Mouse (Mus musculus) frontal cortex, postnatal 25 days (tissue): Measurements from ENCODE around the gene Cdc42bpg.
A peak's percentile ranks its signal among the peaks of the same experiment; 100 is the strongest.
"Not testable (repeated sequence)": the region's sequence is repeated elsewhere in the genome, so short reads cannot be mapped to it uniquely, and the experiment has no call there.

Source experiments
- DNase-seq, 2 experiments: peaks; one replicate each; pipeline ENCODE4 v3.0.0; 2022; ENCODE audit warnings: low spot score in 2 of 2

Cdc42bpg gene

DNA sequence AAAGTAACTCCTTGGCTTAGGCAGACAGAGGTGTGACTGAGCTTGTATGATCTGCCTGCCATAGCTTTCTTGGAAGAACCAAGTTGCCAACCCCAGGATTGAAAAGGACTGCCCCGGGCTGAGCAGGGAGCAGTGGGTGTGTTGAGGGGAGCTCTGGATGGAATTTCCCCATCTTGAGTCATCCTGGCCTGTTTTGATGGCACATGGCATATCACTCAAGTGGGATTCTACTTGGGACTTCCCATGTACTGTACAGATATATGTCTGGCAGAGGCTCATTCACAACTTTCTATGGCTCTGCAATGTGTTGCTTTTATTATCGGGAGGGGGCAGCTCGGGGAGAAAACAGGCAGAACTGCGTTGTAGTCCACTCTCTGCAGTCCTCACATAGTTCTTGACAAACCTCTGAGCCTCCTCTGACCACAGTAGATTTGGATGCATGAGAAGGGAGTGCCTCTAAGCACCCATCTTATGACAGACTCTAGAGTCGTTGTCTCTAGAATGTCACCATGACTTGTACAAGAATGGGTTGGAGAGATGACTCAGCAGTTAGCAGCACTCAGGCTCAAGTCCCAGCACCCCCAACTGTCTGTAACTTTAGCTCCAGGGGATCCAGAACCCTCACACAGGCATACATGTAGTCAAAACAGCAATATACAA lies 9.6 kb upstream of the Cdc42bpg start:
- no peak for DNase-seq

DNA sequence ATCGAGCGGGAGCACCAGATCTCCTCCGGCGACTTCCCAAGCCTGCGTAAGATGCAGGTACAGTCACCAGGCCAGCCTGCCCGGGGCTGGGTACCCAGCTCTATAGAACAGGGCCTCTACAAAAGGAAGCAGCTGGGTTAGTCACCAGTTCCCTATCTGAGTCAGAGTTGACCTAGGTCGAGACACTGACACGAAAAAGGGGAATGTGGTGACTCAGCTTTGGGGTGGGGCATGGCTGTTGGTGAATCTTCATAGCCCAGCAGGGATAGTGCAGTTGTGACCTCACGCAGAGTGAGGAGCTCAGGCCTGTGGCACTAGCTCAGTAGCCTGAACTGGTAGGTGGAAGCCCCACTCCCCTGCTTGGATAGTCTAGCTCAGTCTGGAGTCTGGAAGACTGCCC lies 8.6 kb upstream of the Cdc42bpg start:
- DNase-seq, result no peak

DNA sequence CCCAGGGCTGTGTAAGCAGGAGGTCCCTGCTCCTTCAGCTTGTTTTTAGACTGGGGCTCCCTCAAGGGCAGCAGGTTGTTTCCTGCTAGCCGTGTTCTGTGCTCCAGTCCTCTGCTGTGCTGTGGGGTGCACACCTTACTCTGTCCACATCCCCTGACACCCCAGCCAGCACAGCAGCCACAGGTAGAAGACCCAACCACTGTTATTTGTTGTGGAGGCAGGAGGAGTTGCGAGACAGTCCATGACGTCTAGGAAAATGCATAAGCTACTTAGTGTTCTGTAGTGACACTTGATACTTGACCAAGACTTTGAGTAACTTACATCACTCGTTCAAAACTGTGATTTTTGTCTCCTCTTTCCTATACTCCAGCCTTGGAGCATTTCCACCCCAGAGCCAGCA lies 7.3 kb upstream of the Cdc42bpg start:
- no peak for DNase-seq

DNA sequence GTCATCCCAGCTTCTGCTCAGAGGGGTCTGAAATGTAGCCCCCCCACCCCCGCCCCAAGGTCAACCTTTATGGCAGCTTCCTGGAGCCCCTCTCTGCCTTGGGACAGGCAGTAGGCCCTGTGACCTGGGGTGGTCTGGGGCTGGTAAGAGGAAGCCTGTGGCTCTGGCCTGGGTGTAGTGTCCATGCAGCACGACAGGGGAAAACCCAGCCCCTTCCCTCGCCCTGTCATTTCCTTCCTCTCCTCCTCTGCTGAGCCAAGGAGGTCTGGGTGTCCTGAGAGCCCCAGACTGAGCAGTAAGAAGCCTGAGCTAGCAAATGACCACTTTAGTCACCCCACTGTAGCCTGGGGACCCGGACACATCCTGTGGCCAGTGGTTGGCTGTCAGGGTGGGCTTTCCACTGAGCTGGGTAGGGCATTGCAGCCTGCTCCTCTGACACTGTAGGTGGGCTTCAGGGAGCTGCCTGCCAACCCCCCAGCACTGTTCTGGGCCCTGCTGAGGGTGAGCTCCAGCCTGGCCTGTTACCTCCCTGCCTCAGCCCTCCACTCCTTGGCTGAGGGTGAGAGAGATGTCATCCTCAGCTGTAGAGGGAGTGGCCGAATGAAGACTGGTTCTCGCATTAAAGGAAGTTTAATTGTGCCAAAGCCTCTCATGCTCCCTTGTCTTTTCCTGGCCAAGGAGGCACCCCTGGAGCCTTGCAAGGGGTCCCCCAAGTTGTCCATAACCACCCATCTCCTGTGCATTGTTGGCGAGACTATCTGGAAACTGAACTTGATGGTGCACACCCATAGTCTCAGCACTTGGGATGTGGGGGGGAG lies 6.6 kb upstream of the Cdc42bpg start:
- no peak for DNase-seq

DNA sequence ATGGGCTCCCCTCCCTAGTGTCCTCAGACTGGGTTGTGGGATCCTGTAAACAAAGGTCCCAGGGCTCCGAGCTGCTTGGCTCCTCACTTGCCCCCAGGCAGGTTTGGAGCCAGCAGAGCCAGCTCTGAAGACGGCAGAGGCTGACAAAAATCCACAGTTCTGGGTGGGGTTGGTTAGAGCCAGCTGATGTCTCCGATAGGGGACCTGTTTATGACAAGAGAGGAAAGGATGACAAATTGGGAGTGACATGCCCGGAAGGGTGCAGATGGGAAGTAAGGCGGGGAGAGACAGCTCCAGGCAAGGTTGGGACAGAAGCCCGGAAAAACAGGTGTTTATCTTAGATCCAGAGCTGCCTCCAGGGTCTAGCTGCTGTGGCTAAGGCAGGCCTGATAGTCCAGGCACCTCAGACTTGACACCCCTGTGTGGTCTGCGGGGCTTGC lies 5.8 kb upstream of the Cdc42bpg start:
- DNase-seq, result no peak

DNA sequence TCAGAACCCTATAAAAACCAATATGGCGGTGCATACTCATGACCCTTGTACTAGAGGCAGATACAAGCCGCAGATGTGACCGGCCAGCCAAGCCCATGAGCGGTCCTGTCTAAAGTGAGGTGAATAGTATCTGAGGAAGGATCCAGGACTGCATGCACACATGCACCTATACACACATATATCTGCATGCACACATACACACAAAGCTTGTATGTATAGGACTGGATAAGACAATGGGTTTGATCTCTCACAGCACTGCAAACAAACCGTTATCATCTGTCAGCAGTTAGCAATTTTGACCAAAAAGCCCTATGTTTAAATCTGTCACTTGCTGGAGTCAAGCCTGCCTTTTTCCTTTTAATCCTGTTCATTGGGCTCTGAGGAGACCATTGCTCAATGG lies 4.1 kb upstream of the Cdc42bpg start:
- DNase-seq, result no peak

DNA sequence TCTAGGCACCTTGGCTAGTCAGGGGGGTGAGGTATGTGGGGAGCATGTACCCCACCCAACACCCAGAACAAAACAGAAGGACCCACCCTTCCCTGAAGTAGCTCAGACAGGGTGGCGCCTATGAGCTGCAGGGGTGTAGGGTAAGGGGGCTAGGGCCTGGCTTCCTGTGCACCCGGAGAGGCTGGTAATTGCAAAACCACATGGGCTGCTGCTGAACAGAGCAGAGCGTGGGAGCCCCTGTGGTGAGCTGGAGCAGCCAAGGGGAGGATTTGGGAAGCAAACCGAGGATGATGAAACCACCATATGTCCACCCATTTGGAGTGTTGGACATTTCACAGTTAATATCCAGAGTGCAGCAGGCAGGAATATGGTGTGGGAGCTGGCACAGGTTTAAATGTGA lies 3.7 kb upstream of the Cdc42bpg start:
- no peak for DNase-seq

DNA sequence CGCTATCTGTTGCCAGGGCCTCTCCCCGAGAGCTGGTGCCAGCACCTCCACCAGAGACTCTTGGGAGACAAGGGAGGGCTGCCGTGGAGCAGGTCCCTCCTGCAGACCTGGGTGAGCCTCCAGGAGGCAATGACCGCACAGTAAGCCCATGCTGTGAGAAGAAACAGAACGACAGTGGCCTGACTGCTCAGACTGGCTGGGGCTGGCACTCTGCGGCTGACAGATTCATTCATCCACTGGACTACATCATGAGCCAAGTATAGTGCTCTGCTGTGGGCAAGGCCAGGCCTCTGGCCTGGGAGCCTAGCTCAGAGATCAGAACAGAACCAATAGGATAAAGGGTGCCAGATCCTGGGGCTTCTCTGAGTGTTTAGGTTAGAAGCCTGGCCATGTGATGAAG lies 2.4 kb upstream of the Cdc42bpg start:
- no peak for DNase-seq

DNA sequence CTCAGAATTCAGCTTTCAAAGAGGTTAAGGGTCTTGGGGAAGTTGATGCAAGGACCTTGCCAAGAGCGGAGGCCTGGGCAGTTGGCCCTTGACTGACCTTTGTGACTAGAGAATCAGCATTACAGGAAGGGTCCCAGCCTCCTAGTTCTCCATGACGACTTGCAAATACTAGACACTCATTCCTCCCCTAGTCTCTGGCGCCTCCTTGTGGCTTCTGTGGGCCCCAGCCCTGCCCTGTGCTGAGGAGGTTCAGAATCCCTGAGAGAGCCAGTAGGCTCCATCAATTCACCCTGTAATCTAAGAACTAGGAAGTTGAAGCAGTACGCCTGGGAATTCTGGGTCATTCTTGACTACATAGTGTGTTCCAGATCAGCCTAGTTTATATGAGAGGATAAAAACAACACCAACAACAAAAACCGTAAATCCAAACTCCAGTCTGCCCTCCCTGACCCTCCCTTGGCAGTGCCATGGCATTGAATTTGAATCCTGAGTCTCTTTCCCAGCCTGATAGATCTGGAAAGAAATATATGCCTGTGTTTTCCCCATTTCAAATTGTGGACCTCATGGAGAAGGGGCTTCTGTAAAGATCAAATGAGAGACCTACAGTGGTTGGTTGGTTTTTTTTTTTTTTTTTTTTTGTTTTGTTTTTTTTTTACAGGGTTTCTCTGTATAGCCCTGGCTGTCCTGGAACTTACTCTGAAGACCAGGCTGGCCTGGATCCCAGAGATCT lies 1.3 kb upstream of the Cdc42bpg start:
- peak; percentile 52 to 70 for DNase-seq

DNA sequence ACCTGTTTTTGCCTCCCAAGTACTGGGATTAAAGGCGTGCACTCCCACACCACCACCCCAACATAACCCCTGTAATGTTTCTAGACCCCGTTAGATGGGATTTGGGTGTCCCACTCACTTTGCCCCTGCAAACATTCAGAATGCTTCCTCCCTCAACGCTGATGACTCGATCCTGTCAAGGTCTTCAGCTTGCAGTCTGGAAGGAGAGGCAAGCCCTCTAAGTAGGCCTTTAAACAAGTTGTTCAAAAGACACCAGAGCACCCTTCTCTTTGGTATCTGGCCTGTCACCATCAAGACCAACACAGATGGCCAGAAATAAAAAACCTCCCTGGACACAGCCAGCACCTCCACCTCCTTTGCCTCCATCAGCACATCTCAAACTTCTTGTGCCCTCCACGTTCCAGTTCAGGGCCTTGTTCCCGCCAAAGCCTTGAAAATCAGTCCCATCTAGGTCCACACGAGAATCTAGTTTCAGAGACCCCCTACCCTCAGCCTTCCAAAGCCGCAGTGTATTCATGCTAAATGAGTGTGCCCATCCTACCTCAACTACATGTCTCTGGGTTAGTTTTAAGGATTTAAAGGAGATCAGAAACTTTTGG lies 640 bp upstream of the Cdc42bpg start:
- DNase-seq, result no peak

DNA sequence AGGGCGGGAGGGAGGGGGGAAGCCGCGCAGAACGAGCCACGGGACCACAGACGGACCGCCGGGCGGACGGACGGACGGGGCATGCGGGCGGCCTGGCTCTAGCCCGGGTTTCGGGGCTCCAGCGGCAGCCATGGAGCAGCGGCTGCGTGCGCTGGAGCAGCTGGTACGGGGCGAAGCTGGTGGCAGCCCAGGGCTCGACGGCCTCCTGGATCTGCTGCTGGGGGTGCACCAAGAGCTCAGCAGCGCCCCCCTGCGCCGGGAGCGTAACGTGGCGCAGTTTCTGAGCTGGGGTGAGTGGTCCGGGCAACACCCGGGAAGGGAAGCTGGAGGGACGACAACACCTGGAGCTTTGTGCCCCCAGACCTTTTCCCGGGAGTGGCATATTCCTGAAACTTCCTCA lies 330 bp downstream of the Cdc42bpg start:
- no peak for DNase-seq

DNA sequence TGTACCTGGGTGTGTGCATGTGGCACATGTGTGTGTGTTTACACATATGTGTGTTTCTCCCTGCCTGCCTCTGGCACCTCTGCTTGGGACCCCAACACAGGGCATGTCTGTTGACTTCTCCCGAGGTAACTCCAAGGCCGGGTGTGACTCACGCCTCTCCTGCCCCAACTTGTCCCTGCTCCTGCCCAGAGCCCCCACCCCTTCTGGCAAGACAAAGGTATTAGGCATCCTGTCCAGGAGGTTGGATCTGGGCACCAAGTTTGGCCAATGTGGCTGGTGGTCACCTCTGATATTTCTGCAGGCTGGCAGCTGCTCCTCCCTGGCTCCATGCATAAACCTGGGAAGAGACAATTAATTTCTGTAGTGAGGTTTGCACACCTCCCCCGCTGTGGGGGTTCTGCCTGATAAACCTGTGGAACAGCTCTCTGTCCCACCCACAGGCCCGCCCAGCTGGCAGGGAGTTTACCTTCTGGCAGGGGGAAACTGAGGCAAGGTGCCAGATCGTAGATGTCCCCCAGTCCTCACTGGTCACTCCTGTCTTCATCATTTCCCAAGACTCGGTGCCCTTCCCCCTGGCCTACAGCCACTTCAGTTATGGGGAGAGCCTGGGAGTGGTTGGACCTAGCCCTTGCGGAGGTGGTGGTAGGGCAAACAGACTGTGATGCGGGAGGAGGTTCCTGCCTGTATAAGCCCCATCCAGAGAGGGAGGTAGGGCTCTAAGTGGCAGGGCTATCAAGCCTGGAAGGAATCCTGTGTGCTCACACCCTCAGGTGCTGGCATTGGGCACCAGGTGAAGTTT lies 1.7 kb downstream of the Cdc42bpg start:
- DNase-seq, result no peak

DNA sequence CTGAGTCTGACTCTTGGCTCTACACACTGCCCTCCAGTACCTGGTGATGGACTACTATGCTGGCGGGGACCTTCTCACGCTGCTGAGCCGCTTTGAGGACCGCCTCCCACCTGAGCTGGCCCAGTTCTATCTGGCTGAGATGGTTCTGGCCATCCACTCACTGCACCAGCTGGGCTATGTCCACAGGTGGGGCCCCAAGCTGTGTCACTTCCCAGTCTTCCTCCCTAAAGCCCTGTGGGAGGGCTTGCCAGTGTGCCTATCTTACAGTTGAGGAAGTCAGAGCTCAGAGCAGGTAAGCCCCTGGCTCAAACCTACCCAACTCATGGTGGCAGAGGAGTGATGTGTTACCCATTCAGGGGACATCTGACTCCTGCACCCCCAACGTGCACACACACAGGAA lies 3.9 kb downstream of the Cdc42bpg start:
- no peak for DNase-seq

DNA sequence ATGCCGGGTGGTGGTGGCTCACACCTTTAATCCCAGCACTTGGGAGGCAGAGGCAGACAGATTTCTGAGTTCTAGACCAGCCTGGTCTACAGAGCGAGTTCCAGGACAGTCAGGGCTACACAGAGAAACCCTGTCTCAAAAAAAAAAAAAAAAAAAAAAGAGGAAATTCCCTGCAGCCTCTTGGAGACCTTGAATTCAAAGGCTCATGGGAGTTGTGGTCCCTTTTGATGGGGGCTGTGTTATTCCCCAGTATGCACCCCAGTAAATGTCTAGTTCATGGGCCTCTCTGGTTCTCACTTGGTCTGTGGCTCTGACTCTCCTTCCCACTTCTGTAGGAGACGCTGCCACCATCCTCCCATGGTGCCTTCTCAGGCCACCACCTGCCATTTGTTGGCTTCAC lies 5.5 kb downstream of the Cdc42bpg start:
- DNase-seq, result not testable (repeated sequence)

DNA sequence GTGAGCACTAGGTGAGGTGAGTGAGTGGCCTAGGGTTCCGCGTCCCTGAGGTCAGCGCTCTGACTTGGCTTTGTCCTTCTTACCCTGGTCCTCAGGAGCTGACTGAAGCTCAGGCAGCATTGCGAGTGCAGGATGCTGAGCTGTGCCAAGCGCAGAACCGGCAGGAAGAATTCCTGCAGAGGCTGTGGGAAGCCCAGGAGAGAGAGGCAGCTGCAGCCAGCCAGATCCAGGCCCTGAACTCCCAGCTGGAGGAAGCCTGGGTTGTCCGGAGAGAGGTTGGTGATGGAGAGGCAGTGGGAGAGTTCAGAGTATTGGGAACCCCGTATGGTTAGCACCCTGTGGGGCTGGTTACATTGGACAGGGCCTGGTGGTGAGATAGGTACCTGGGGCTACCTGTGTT lies 7.5 kb downstream of the Cdc42bpg start:
- no peak for DNase-seq

DNA sequence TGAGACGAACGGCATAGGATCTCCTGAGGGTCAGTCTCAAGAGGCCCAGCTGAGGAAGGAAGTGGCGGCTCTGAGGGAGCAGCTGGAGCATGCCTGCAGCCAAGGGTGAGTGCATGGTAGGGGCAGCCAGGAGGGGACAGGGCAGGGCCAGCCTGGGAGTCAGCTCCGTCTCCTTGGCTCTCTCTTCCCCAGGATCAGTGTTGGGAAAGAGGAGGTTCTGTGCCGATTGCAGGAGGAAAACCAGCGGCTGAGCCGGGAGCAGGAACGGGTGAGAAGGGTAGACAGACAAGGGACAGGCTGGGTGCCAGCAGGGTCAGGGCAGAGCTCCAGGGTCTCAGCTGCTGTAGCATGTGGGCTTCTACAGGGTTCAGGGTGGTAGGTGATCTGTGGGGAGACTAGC lies 8.3 kb downstream of the Cdc42bpg start:
- DNase-seq, result no peak

DNA sequence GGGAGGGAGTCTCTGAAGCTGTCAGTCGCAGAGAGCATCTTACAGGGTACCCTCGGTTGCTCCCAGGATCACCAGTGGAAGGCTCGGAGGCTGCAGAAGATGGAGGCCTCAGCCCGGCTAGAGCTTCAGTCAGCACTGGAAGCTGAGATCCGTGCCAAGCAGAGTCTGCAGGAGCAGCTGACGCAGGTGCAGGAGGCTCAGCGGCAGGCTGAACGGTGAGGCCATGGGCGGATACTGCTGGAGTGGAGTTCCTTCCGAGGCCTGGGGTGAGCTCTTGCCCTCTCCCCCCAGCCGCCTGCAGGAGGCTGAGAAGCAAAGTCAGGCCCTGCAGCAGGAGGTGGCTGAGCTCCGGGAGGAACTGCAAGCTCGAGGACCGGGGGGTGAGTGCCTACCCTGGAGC lies 9.3 kb downstream of the Cdc42bpg start:
- no peak for DNase-seq

DNA sequence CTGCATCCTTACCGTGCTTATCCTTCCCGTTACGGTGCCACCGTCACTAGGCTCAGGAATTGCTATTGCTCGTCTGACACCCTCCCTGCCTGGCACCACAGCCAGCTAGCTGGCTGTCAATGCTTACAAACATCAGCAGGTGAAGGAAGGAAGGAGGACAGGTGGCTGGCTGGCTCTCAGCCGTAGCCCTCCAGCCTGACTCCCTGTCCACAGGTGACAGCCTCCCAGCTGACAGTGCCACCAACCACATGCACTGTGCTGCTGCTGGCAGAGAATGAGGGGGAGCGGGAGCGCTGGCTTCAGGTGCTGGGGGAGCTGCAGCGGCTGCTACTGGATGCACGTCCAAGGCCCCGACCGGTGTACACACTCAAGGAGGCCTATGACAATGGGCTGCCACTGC lies 11.9 kb downstream of the Cdc42bpg start:
- DNase-seq, result no peak

DNA sequence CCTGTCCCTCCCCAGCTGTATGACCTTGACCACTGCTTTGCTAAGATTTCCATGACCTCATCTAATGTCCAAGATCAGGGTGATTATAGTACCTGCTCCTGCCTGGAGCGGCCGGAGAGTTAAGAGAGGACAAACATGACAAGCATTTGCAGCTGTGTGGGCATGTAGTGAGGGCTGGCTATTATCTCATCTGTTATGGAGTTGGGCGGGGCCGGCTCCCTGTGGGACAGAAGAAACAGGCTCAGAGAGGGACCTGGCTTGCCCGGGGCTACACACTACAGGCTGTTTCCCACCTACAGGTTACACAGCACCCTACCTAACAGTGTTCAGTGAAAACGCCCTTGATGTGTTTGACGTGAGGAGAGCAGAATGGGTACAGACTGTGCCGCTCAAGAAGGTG lies 15.1 kb downstream of the Cdc42bpg start:
- DNase-seq, result no peak

DNA sequence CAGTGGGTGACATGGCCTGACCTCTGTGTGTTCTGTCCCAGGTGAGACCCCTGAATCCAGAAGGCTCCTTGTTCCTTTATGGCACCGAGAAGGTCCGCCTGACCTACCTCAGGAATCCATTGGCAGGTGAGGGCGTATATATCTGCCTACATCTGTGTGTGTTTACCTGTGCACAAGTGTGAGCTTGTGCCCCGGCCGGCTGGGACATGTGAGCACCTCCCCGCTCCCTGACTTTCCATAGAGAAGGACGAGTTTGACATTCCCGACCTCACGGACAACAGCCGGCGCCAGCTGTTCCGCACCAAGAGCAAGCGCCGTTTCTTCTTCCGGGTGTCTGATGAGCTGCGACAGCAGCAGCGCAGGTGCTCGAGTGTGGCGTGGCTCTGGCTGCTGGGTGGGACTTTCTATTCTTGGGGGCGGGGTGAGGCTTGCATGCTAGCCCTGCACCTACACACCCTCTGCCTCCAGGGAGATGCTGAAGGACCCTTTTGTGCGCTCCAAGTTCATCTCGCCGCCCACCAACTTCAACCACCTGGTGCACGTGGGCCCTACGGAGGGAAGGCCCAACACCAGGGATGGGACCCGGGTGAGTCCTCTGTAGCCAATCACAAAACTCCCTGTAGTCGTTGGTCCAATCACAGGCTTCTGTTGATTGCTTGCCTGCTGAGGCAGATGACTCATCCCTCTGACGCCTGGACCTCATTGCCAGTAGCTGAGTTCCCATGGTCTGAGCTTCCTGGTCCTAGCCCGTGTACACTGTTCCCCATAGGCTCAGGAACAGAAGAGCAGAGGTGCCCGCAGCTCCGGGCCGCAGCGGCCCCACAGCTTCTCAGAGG lies 15.7 kb downstream of the Cdc42bpg start:
- no peak for DNase-seq

DNA sequence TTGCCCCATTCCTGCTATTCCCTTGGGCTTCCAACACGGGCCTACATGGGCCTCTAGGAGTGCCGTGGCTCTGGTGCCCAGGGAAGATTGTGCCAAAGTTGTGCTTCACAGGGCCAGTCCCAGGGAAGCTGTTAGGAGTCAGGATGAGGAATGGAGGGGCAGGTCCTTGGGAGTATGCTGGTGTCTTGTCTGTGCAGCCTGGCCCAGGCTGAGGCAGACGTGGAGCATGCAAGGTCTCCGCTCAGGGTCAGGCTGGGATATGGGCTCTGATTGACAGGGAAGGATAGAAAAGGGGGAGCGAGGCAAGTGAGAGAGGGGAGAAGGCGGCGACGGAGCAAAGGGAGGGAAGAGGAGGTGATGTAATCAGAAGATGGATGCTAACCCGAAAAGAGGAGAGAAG lies 18.5 kb downstream of the Cdc42bpg start:
- DNase-seq, result no peak
